Mouse (Mus musculus) liver, postnatal 0 days (tissue): ENCODE measurements around the gene Slc35d3.

Experiments used
- CTCF ChIP-seq: sonication (generic); IDR thresholded peaks from 2 replicates; pipeline ENCODE4 v1.5.1; 2016; ENCODE audit warnings: antibody characterized with exemption, low read depth
- EP300 ChIP-seq: IDR thresholded peaks from 2 replicates; pipeline ENCODE4 v1.6.1; 2016; ENCODE audit warnings: antibody characterized with exemption, low read depth, mild to moderate bottlenecking

DNA sequence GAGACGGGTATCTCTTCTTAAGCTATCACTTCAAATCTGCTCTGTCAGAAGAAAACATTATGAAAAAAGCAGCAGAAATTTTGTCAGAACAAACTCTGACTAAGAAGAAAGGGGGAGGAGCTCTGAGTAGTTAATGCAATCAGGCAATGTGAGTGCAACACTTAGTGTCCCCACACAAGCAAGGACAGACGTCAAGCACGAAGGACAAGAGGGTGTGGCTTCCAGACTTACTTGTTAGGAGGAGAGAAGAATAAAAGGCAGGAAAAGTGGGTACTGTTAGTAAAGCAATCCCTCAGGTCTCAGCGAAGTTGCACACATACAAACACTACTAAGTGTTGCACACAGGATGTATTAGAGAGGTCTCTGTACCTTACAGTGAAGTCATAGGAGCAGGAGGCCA lies 33.1 kb upstream of the Slc35d3 start:
- TF ChIP-seq EP300 (no peak), CTCF (no peak)
